Mouse (Mus musculus) c-Kit-negative CD71-positive TER-119-positive erythroid progenitor cells, embryonic 14.5 days (primary cell): ENCODE data around the gene Kif3c.
A peak's percentile ranks its signal among the peaks of the same experiment; 100 is the strongest.

Source experiments
- DNase-seq: peaks from one replicate; pipeline ENCODE4 v3.0.0-alpha.2; 2013; ENCODE audit warnings: low read depth, low spot score

The Kif3c gene

DNA sequence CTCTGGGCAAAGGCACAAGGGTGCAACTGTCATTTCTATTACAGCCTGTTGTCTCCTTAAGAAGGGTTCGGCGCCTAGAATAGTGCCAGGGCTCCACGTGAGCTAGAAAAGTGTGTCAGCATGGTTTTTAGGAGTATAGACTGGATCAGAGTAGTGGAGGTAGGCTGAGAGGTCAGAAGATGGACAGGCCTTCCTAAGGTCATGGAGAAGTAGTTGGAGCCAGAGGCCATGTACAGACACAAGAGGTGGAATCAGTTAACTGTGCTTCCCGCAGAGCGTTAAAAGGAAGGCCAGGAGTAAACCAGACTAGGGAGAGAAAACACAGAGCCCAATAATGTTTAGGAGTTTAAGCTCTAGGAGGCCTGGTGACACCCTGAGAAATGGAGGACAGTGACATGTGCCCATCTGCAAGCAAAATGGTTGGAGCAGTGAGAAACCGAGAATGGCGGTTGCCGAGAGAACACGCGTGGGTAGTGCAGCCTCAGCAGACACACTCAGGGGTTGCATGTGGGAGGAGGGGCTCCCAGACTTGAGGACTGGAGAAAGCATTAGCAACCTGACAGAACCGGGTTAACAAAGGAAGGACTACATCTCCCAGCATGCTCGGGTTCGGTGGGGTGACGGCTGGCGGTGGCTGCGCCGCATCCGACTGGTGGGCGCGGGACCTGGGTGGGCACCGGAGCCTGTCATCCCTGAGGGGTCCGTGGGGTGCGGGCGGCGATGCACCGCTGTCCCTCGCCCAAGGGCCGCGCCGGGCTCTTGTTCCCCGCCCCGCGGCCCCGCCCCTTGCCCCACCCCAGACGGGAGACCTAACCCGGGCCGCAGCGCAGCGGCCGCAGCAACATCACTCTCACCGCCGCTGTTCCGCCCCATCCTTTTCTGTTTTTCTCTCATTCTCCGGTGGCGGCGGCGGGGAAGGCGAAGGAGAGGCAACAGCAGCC lies at the start of gene Kif3c:
Gene Kif3c (plus strand): TSS at position 625 of the 941 bp plus-strand sequence.
- no peak for DNase-seq

DNA sequence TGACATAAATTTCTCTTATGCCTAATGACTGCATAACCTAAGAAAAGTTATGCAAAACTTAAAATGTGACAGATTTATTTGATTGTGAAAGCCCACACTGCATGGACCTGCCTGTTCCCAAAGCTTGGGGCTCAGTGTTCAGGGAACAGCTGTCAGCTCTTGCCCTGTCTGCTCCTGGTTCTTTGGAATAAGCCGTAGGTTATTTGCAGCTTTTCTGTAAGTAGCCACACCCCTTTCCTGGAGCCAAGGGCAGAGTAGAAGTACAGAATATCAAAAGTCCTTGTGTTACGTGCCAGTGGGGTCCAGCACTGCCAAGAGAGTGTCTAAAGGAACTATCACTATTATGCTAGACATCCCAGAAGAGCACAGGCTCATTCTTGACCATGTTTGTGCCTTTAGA lies 48.8 kb upstream of the Kif3c start:
- no peak for DNase-seq

DNA sequence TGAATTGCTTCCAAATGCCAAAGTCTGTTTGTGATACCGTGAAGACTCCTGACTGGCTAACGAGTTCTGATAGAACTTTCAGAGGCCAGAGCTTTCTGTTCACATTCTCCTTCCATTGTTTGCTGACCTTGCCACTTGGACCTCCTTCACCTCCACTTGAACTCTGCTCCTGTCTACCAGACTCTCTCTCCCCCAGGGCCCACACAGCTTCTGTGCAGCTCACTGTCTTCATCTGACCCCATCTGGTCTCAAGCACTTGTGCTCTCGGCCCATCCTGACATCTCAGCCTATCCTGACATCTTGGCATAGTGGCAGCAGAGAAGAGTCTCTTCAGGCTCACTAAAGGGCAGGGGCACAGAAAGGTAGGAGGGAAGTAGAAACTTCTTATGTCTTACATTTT lies 48.0 kb upstream of the Kif3c start:
- DNase-seq = no peak

DNA sequence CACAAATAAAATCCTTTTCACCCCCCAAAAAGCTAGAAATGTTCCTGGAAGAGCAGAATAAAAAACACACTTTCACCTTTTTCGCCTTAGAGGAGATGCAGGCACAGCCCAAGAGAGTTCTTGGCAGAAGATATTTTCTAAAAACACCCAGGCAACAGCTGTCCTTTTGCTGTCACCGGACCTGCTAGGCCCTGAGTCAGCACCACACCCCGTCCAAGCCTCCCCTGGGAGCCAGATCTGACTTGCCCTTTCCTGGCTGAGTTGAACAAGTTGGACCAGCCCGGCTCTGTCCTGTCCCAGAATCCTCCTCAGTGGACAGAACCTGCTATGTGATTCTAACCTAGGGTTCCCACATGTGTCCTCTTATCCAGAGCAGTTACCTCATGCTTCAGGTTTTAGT lies 45.6 kb upstream of the Kif3c start:
- no peak for DNase-seq

DNA sequence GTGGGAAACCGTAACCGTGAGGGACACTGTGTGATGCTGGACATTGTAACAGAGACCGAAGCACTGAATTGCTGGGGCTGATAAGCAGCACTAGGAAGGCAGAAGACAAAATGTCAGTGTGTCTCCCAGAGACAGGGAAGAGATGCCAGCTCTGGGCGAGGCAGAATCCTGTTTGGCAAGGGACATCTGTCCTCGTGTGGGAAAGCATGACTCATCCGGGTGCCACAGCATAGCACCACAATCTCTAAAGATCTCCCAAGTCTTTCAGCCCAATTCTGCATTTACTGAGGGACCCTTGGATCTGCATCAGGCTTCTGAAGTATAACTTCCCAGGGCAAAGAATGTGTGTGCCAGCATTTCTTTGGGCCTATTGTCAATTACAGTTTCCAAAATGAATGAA lies 41.7 kb upstream of the Kif3c start:
- no peak for DNase-seq

DNA sequence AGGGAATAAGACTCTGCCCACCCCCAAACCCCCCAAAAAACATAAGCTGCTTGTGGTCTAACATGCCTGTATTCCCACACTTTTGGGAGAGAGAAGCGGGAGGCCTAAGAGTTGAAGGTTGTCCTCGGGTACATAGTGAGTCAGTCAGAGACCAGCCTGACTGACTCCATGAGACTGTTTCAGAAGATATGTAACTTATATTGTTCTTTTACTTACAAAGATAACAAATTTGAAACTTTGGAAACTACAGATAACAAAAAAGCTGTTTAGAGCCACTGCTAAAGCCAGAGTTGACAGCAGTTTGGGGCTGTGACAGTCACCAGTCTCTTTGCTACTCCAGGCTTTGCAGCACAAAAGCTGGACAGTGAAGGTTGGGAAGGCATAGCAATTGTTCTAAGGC lies 39.7 kb upstream of the Kif3c start:
- no peak for DNase-seq

DNA sequence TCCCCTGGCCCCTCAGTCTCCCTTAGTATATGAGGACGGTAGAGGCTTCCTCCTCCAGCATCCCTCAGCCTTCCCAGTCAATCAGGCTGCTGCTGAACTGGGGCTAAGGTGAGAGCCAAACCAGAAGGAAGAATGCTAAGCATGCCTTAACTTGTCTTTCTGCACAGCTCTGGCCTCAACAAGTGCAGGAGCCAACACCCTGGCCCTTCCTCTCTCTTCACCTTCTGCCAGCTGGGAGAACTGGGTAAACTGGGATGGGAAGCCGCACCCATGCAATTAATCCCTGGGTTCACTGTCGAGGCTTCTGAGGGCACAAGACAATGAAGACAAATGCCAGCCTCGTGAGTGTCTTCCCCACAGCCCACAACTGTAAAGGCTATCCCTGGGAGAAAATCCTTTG lies 35.3 kb upstream of the Kif3c start:
- DNase-seq = no peak

DNA sequence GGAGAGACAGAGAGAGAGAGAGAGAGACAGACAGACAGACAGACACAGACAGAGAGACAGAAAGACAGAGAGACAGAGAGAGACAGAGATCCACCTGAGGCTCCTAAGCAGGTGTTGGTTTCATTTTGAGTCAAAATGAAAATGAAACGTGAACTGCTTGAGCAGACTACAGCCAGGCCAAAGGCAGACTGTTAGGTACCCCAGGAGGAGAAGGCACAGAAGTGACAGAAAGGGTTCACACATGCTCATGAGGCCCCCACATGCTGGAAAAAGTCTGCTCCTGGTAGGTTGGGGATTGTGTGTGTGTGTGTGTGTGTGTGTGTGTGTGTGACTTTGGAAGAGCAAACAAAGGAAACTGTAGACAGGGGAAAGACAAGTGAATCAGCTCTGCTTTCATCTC lies 26.0 kb upstream of the Kif3c start:
- no peak for DNase-seq

DNA sequence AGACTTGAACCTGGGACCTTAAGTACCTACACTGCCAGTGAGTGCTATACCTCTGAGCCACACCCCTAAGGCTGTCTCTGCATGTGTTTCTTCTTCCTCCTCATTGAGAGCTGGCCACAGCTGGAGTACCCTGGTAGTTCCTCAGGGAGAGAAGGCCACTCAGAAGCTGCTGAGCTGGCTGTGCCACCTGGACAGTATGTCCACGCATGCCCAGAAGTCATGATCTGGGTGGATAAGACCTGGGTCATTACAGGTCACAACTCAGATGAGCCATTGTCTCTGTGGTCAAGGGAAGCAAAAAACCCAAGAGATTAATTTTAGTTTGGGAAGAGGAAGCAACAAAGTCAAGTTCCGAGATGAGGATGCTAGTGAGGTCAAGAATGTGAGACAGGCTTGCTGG lies 20.8 kb upstream of the Kif3c start:
- no peak for DNase-seq

DNA sequence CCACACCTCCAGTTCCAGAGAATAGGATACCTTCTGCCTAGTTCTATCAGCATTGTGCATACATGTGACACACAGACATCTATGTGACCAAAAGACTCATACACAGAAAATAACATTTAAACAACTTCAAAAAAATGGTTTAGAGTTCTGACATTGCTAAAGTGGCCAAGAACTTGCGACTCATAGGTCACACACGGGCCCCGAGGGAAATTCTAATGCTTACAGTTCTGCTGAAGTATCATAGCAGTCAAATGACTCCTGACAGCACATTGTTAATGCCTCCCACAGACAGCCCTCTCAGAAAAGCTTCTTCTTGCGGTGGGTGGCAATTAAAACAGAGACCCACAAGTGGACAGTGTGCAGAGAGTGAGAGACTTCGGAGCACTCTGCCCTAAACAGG lies 19.9 kb upstream of the Kif3c start:
- no peak for DNase-seq

DNA sequence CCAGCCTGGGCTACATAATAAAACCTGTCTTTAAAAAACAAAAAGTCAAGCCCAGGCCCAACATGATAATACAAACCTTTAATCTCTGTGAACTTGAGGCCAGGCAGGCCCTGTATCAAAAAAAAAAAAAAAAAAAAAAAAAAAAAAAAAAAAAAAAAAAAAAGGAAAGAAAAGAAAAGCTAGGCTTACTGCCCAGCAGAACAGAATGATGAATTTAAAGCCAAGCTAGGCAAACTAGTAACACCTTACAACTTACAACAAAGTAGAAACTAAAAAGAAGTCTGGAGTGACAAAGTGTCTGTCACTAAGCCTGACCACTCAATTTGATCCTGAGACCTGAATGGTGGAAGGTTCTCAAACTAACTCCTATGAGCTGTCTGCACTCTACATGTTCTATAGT lies 17.2 kb upstream of the Kif3c start:
- DNase-seq = no peak

DNA sequence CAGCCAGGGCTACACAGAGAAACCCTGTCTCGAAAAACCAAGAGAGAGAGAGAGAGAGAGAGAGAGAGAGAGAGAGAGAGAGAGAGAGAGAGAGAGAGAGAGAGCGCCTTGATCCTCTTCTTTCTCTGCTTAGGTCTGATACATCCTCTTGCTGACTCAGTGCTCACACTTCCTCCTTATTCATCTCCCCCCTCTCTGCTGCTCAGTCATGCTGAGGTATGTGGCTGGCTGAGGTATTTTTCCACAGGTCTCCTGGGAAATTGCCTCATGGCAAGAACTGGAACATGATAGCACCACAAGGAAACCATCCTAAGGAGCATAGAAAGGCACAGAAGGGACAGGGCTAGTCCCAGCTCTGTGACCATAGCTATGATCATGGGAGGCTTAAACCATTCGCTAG lies 15.5 kb upstream of the Kif3c start:
- DNase-seq = no peak

DNA sequence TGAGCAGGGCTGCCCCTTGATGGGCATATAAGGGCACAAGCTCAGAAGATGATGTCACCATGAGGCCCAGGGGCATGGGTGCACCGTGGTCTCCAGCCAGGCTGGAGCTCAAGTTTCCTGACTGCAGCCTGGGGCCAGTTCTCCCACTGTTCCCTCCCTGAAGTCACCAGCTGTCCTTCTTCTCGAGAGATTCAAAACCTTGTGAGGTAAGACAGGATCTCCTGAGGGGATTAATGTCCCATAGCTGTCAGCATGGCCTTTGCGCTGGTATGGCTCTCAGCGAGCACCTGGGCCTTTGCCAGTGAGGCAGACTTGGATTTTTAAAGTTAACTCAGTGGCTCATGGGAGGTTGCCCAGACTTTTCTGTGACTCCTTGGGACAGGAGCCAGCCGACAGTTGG lies 14.8 kb upstream of the Kif3c start:
- no peak for DNase-seq

DNA sequence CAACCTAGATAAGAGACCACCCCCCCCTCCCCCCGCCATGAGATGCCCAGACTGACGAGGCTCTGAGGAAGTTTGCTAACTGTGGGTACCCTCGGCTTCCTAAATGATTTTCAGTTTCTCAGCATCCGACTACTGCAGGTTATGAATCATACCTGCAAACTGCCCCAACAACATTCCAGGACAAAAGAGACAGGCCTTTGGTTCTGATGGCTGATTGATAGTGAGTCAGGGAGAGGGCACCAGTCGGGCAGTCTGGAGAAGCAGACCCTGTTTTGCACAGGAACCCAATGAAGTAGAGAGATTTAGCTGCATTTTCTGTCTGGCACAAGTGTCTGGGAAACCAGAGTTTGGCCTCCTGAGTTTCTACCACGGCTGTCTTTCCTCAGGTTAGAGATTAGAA lies 12.7 kb upstream of the Kif3c start:
- no peak for DNase-seq

DNA sequence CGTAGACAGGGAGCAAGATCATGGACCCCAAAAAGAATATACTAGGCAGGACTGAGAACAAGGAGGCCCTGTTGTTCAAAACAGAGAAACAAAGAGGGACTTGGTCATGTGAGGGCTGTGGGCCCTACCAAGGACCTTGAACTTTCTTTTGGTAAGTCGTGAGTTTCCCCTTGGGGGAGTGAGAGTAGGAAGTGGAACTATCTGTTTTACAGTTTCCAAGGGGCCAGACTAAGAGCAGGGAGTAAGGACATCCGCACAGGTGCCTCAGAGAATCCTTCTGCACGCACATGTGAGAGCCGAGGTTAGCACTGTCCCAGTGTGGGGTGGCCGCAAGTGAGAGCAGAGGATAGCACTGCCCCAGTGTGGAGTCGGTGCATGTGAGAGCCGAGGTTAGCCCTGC lies 9.9 kb upstream of the Kif3c start:
- no peak for DNase-seq

DNA sequence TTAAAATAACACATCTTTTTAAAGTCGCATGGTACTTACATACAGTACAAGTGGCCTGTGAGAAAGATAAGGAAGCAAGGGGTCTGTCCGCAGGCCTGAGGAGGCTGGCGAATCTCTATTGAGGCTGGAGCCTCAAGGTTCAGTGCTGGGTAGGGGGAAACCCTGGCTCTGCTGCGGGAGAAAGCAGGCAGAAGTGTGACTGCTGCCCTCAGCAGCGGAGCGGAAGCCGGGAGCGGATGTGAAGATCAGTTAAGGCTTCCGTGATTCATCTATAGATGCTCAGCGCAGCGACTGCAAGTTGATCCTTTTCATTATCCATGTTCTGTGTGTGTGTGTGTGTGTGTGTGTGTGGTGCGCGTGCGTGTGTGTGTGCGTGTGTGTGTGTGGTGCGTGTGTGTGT lies 8.1 kb upstream of the Kif3c start:
- DNase-seq = no peak

DNA sequence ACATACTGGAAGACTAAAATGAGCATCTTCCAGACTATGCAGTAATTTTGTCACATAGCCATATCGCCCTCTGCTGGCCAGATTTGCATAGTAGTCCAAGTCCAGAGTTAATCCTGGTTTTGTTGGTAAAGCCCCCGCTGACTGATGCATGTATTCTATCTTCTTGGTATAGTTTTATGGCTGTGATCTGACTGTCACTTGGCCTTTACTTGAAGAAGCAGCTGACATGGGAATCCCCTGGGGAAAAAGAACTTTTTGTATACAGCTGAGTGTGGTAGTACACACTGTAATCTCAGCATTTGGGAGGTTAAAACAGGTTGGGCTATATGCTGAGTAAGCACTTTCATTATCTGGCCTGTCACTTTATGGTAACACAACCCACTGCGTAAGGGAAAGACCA lies 5.6 kb upstream of the Kif3c start:
- peak; percentile 56 for DNase-seq

DNA sequence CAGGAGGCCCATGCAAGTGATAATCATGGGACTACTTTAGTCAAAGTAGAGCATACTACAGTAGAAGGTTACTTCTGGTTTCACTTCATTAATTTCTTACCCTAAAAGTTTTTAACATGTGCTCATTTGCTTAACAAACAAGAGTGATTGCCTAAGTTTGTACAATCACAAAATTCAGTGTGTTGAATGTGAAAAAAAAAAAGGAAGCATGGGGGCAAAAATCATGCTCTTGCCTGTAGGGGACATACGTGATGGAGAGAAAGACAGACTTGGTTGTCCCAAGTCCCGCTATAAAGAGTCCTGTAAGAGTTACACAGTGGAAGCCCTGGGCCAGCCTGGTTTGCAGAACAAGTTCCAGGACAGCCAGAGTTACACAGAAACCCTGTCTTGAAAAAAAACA lies 4.9 kb upstream of the Kif3c start:
- DNase-seq = no peak

DNA sequence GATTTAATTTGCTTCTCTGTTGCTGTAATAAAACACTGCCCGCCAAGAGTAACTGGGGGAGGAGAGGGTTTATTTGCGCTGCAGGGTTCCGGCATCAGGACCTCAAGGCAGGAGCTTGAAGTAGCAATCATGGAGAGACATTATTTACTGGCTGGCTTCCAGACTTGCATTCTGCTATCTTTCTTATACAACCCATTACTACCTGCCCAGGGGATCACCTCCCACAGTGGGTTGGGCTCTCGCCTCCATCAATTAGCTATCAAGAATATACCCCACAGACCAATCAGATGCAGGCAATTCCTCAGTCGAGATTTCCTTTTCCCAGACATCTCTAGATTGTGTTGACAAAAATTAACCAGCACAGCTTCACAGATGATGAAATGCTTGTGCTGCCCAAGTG lies 856 bp upstream of the Kif3c start:
- no peak for DNase-seq

DNA sequence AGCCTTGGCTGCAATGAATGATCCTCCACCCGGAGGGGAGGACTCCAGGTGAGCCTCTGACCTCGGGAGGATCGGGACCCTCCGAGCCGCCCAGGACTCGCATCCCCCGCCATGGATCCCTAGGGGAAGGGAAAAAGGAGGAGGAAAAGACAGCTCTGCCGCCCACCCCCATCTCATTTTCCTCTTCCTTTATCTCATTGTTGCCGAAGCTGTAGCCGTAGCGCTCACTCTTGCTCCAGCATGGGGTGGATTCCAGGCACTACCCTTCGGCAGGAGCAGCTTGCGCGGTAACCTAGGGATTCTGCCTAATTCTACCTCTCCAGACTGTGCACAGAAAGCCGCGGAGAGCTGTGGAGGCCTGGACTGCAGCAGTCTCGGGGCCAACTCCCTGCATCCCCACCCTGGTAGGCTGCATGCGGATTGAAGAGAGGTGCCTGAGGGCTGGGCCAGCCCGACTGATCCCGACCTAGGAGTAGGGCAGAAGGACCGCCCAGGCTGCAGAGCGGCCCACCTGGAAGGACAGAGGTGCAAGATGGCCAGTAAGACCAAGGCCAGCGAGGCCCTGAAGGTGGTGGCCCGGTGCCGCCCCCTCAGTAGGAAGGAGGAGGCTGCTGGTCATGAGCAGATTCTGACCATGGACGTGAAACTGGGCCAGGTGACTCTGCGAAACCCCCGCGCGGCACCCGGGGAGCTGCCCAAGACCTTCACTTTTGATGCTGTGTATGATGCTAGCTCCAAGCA lies 687 bp downstream of the Kif3c start:
- no peak for DNase-seq

DNA sequence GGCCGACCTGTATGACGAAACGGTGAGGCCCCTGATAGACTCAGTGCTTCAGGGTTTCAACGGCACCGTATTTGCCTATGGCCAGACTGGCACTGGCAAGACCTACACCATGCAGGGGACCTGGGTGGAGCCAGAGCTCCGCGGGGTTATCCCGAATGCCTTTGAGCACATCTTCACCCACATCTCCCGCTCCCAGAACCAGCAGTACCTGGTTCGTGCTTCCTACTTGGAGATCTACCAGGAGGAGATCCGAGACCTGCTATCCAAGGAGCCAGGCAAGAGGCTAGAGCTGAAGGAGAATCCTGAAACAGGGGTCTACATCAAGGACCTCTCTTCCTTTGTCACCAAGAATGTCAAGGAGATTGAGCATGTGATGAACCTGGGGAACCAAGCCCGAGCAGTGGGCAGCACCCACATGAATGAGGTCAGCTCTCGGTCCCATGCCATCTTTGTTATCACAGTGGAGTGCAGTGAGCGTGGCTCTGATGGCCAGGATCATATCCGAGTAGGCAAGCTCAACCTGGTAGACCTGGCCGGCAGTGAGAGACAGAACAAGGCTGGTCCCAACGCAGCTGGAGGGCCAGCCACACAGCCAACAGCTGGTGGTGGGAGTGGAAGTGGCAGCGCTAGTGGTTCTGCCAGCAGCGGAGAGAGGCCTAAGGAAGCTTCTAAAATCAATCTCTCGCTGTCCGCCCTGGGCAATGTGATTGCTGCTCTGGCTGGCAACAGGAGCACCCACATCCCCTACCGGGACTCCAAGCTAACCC lies 1.4 kb downstream of the Kif3c start:
- DNase-seq = no peak

DNA sequence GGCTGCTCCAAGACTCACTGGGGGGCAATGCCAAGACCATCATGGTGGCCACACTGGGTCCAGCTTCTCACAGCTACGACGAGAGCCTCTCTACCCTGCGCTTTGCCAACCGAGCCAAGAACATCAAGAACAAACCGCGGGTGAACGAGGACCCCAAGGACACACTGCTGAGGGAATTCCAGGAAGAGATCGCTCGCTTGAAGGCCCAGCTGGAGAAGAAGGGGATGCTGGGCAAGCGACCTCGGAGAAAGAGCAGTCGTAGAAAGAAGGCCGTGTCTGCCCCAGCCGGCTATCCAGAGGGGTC lies 2.0 kb downstream of the Kif3c start:
- no peak for DNase-seq

DNA sequence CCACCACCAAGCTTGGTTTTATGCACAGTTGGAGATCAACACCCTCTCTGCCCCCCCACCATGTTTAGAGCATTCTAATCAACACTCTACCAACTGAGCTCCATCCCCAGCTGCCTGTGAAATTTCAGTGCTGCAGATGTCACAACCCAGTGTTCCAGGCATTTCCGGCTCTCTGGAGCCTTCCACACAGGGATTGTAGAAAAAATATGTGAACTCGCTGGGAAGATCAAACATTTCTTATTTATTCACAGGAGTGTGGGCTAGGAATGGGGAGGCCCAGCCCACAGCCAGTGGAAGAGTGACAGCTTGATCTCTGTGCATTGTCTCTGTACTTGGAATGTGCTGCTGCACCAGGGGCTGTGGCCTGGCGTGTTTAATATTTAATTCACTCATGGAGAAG lies 3.8 kb downstream of the Kif3c start:
- no peak for DNase-seq
